Mouse (Mus musculus): ENCODE data around the gene Clip3. TPM values are rescaled to one million over a fixed set of nuclear protein-coding genes. Genes with fewer than 3 reads are reported as not detected.

Gene Clip3
- polyA plus RNA-seq, 1 experiment from 2014 or later, result 35.2 TPM

DNA sequence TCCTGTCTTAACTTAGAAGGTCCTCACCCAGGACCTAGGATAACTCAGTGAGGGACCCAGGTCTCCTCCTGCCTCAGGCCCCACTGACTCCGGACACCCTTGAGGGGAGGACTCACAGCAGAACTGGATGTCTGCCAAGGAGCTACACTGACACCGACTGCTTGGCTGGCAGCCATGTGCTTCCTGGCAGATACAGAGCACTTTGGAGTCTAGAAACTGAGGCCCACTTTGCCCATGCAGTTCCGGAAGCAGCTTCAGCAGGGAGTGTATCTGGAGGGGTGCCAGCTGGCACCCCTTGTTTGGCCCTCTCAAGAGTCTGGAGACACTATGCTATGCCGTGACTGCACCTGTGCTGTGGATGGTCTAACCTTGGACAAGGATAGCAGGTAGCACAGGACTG, 41.9 kb downstream of the Clip3 start:
- H3K4me1 ChIP-seq, result peaks cover 11% of the 10 kb centered on the region
- no peak overlapping the region for H3K4me2 ChIP-seq
- H3K27me3 ChIP-seq, result peaks cover 27% of the 10 kb centered on the region
- no peak overlapping the region for H3K4me3 ChIP-seq
- 0 out of 2 replicates have a peak overlapping the region, but pooled peaks have one; percentile 27 for H3K27ac ChIP-seq
- no peak for ATAC-seq (ENCODE audit: insufficient number of reproducible peaks, low FRiP score, low TSS enrichment, low read depth)
- 22% methylated on average over 4 of the region's 4 CpGs for WGBS
- no peak overlapping the region for H3K9ac ChIP-seq
- H3K36me3 ChIP-seq, result no peaks in the 10 kb centered on the region
- H3K9me3 ChIP-seq, result no peaks in the 10 kb centered on the region

DNA sequence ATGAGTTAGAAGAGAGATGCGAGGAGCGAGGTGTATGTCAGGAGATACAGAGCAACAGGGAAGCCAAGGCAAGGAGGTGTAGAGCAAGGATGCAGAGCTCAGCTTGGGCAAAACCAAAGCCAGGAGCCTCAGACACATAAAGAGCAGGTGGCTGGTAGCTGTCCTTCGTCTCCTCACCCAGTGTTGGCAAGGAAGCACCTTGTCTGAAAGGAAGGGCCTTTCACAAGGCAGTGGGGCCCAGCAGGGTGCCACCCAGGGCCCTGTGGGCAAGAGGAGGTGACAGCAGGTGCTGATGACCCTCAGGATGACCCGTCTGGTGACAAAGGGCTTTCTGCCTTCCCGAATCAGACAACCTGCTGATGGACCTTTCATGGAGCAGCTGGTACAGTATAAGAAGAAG, 43.0 kb downstream of the Clip3 start:
- WGBS, result 60% methylated on average over 5 of the region's 5 CpGs

DNA sequence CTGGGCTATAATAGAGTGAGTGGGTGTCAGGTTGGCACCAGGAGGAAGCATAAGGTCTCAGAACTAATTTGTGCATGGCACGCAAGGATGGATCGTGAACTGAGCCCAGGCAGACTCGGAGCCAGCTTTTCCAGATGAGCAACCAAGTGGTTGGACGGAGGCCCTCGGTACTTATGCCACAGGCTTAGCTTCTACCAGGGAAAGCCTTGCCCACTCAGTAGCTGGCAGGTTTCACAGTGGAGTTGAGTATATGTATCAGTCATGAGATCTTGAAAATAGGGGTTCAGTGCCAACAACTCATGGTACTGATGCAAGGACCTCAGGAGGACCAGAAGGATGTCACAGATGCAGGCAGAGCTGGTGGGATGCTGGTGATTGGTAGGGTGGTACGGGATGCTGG, 44.2 kb downstream of the Clip3 start:
- WGBS, result 77% methylated on average over 6 of the region's 6 CpGs
- no peak overlapping the region for H3K4me3 ChIP-seq
- no peaks in the 10 kb centered on the region for H3K36me3 ChIP-seq
- H3K9ac ChIP-seq, result no peak overlapping the region
- H3K27me3 ChIP-seq, result peaks cover 27% of the 10 kb centered on the region
- no peak overlapping the region for H3K4me2 ChIP-seq
- H3K9me3 ChIP-seq, result no peaks in the 10 kb centered on the region
- H3K4me1 ChIP-seq, result peaks cover 11% of the 10 kb centered on the region
- H3K27ac ChIP-seq, result no peak overlapping the region
- no peak for ATAC-seq (ENCODE audit: insufficient number of reproducible peaks, low FRiP score, low TSS enrichment, low read depth)

More for the DNA sequence above, 43.0 kb downstream of the Clip3 start:
- Histone ChIP-seq H3K4me1 (peaks cover 11% of the 10 kb centered on the region), H3K9ac (no peak overlapping the region), H3K36me3 (no peaks in the 10 kb centered on the region), H3K4me2 (no peak overlapping the region), H3K27me3 (peaks cover 27% of the 10 kb centered on the region), H3K9me3 (no peaks in the 10 kb centered on the region), H3K4me3 (no peak overlapping the region), H3K27ac (no peak overlapping the region)
- ATAC-seq (ENCODE audit: insufficient number of reproducible peaks, low FRiP score, low TSS enrichment, low read depth), result no peak

DNA sequence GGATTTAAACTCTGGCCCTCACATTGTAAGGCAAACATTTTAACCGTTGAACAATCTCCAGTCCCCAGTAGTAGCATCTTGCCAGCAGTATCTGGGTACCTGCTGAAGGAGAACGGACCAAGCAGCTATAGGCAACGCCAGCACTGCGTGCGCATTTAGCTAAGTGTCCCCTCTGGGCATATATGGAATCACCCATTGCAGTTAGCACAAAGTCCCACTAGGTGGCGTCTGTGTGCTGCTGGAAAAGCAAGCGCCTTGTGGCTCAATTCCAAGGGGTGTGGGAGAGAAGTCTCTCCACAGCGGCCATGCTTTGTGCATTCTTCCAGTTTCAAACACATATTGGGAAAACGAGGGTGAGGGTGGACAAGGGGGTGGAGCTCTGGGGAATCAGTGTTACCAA, 44.9 kb downstream of the Clip3 start:
- H3K4me2 ChIP-seq, result no peak overlapping the region
- H3K4me1 ChIP-seq, result peaks cover 11% of the 10 kb centered on the region
- peaks cover 27% of the 10 kb centered on the region for H3K27me3 ChIP-seq
- ATAC-seq (ENCODE audit: insufficient number of reproducible peaks, low FRiP score, low TSS enrichment, low read depth), result no peak
- 2% methylated on average over 9 of the region's 9 CpGs for WGBS
- no peak overlapping the region for H3K4me3 ChIP-seq
- no peak overlapping the region for H3K27ac ChIP-seq
- no peaks in the 10 kb centered on the region for H3K36me3 ChIP-seq
- H3K9ac ChIP-seq, result no peak overlapping the region
- H3K9me3 ChIP-seq, result no peaks in the 10 kb centered on the region

DNA sequence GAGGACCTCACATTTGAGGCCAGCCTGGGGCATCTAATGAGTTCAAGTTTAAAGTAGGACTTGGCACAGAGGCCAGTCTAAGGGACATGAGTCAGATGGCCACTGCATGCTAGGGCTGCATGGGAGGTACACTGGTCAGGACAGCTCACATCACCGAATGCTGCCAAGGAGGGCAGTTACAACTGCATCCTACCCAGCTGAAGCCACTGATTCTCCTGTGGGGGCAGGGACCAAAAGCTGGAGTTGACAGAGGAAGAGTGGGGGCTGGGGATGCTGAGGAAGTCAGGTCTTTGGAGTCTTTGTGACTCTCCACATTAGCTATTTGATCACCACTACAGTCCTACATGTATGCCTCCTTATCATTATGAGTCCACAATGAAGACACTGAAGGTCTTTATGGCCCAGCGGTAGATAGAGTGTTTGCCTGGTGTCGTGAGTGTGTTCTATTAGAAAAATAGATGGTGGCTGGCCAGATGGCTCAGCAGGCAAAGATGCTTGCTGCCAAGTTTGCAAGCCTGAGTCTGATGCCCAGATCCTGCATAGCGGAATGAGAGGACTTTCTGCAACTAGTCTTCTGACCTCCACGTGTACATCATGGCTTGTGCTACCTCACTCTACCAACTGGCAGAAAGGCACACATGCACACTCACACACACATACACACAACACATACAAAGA, 48.0 kb downstream of the Clip3 start:
- WGBS, result 65% methylated on average over 5 of the region's 5 CpGs

DNA sequence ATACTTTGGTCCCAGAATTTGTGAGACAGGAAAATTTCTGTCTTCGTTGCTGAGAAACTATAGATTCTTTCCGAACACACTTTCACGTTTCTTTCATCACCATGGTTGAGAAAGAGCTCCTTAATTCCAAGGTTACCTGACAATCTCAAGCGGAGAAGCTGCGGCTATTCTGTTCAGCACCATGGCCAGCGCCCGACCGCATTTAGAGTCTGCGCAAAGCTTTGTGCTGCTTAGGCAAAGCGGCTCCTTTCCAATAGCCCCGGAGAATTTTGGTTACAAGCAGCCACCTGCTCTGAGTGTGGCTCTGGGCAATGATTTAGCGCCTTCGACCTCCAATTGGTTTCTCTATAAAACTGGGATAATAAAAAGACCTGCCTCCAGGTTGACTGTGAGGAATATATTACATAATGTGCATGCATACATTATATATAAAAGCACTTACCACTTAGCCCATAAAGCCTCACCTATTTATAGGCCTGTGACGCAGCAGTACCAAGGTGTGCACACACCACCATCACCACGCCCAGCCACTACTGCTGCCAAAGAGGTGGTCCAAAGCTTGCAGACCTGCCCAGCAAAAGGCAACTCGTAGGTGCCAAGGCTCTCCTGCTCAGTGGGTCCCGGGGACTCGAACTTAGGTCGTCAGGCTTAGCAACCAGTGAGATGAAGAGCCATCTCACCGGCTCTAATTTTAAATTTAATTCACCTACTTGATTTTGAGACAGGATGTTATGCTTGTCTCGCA, 55.3 kb downstream of the Clip3 start:
- Histone ChIP-seq H3K27me3 (peaks cover 37% of the 10 kb centered on the region), H3K9ac (no peak overlapping the region), H3K36me3 (no peaks in the 10 kb centered on the region), H3K4me3 (no peak overlapping the region), H3K9me3 (no peaks in the 10 kb centered on the region), H3K27ac (no peak overlapping the region), H3K4me2 (no peak overlapping the region), H3K4me1 (peaks cover 7% of the 10 kb centered on the region; the same call in 1 of the 2 replicates)
- 21% methylated on average over 21 of the region's 21 CpGs for whole genome bisulfite sequencing
- ATAC-seq (ENCODE audit: insufficient number of reproducible peaks, low FRiP score, low TSS enrichment, low read depth), result no peak

More for the DNA sequence above, 48.0 kb downstream of the Clip3 start:
- no peak overlapping the region for H3K4me2 ChIP-seq
- no peaks in the 10 kb centered on the region for H3K36me3 ChIP-seq
- no peak overlapping the region for H3K27ac ChIP-seq
- no peak overlapping the region for H3K9ac ChIP-seq
- H3K27me3 ChIP-seq, result peaks cover 16% of the 10 kb centered on the region
- H3K9me3 ChIP-seq, result no peaks in the 10 kb centered on the region
- H3K4me3 ChIP-seq, result no peak overlapping the region
- ATAC-seq (ENCODE audit: insufficient number of reproducible peaks, low FRiP score, low TSS enrichment, low read depth), result no peak
- peaks cover 9% of the 10 kb centered on the region for H3K4me1 ChIP-seq

DNA sequence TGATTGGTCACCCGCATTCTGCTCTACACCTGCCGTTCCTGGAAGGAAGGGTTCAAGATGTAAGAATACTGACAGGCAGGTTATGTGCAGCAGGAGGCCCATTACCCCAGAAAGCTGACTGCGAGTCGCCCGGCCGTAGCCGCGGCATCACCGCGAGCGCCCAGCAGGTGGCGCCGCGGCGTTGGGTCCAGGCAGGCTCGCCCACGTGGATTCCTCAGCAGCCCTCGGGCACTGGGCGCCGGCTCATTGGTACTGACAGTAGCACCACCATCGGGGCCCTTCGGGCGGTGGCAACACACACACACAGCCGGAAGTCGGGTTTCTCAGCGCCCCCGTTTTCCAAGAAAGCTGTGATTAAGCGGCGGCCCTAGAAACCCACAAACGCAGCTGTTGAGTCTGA, 56.3 kb downstream of the Clip3 start:
- Histone ChIP-seq H3K4me2 (no peak overlapping the region), H3K9ac (no peak overlapping the region), H3K4me3 (no peak overlapping the region), H3K9me3 (no peaks in the 10 kb centered on the region), H3K36me3 (no peaks in the 10 kb centered on the region), H3K27ac (no peak overlapping the region), H3K27me3 (peaks cover 37% of the 10 kb centered on the region), H3K4me1 (peaks cover 7% of the 10 kb centered on the region; the same call in 1 of the 2 replicates)
- ATAC-seq (ENCODE audit: insufficient number of reproducible peaks, low FRiP score, low TSS enrichment, low read depth), result no peak
- WGBS, result 2% methylated on average over 30 of the region's 30 CpGs

DNA sequence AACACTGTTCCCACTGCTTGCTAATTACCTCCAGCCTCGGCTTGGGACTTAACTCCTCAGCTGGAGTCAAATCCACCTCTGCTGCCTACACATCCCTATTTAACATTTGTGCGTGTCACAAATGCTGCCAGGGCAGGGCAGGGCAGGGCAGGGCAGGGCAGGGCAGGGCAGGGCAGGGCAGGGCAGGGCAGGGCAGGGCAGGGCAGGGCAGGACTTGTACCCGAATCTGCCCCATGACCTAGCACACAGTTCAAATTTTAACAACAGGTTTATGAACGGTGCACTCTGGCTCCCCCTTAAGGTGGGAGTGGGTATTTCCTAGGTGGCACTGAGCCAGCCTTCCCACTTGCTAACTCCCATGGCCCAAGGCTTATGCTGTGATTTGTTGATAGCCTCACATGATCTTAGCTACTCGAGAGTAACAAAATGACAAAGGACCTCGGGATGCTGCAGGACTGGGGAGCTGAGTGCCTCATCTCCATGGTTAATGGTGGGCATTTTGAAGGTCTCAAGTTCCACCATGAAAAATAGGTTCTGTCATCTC, 61.8 kb downstream of the Clip3 start:
- H3K4me3 ChIP-seq, result no peak overlapping the region
- H3K9me3 ChIP-seq, result no peaks in the 10 kb centered on the region
- H3K27ac ChIP-seq, result no peak overlapping the region
- peaks cover 21% of the 10 kb centered on the region for H3K27me3 ChIP-seq
- no peak overlapping the region for H3K9ac ChIP-seq
- H3K4me1 ChIP-seq, result no peaks in the 10 kb centered on the region
- no peak overlapping the region for H3K4me2 ChIP-seq
- no peak for ATAC-seq (ENCODE audit: insufficient number of reproducible peaks, low FRiP score, low TSS enrichment, low read depth)
- WGBS, result 14% methylated on average over 6 of the region's 6 CpGs
- H3K36me3 ChIP-seq, result 0 out of 2 replicates have a peak, but pooled peaks cover 11% of the 10 kb centered on the region

DNA sequence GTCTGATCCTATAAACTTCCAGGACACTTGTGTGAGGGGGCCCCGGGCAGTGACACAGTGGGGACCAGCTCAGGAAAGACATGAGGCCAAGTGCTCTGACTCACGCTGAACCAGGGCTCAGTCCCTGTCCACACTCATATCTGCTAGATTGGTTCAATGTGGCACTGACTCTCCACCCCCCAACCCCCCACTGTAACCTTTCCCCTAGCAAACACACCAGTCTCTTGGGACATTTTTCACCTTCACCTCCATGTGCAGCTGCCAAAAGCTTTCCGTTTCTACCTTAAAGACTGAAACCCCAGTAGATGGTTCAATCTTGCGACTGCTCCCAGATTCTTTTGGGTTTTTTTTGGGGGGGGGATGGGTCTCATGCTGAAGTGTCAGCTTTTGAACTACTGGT, 62.5 kb downstream of the Clip3 start:
- 62% methylated on average over 4 of the region's 4 CpGs for whole genome bisulfite sequencing
- no peak for ATAC-seq (ENCODE audit: insufficient number of reproducible peaks, low FRiP score, low TSS enrichment, low read depth)

More for the DNA sequence above, 62.5 kb downstream of the Clip3 start:
- Histone ChIP-seq H3K4me1 (peaks cover 1% of the 10 kb centered on the region; the same call in 1 of the 2 replicates), H3K9ac (no peak overlapping the region), H3K9me3 (no peaks in the 10 kb centered on the region), H3K36me3 (0 out of 2 replicates have a peak, but pooled peaks cover 11% of the 10 kb centered on the region), H3K27me3 (peaks cover 16% of the 10 kb centered on the region), H3K4me3 (no peak overlapping the region), H3K4me2 (no peak overlapping the region), H3K27ac (no peak overlapping the region)

Other genes starting within 250 kb of the Clip3 start
- 5.7 and 6.1 TPM in 2 replicates for gene Zfp14, start 240.3 kb upstream of the Clip3 start, polyA plus RNA-seq (2015; fragmentation: Nextera tagmentation; extraction: Ambion mirVana)
- gene Zfp82, start 218.8 kb upstream of the Clip3 start, polyA plus RNA-seq (2015; fragmentation: Nextera tagmentation; extraction: Ambion mirVana), result 8.2 and 8.3 TPM in 2 replicates
- 1.1 and 2.3 TPM in 2 replicates for gene Gm26920, start 201.3 kb upstream of the Clip3 start, polyA plus RNA-seq (2015; fragmentation: Nextera tagmentation; extraction: Ambion mirVana)
- 9.5 and 12.7 TPM in 2 replicates for gene Zfp566, start 201.2 kb upstream of the Clip3 start, polyA plus RNA-seq (2015; fragmentation: Nextera tagmentation; extraction: Ambion mirVana)
- gene Zfp260, start 197.0 kb upstream of the Clip3 start, polyA plus RNA-seq (2015; fragmentation: Nextera tagmentation; extraction: Ambion mirVana), result 132 and 137 TPM in 2 replicates
- gene Zfp382, start 169.8 kb upstream of the Clip3 start, polyA plus RNA-seq (2015; fragmentation: Nextera tagmentation; extraction: Ambion mirVana), result 13.2 and 13.8 TPM in 2 replicates
- gene Zfp146, start 122.0 kb upstream of the Clip3 start, polyA plus RNA-seq (2015; fragmentation: Nextera tagmentation; extraction: Ambion mirVana), result 17.4 and 18.7 TPM in 2 replicates
- gene Cox7a1, start 107.6 kb upstream of the Clip3 start, polyA plus RNA-seq (2015; fragmentation: Nextera tagmentation; extraction: Ambion mirVana), result 3.4 and 10.1 TPM in 2 replicates
- gene Capns1, start 92.9 kb upstream of the Clip3 start, polyA plus RNA-seq (2015; fragmentation: Nextera tagmentation; extraction: Ambion mirVana), result 102 and 117 TPM in 2 replicates
- gene Polr2i, start 59.8 kb upstream of the Clip3 start, polyA plus RNA-seq (2015; fragmentation: Nextera tagmentation; extraction: Ambion mirVana), result 140 and 149 TPM in 2 replicates
- gene Tbcb, start 59.5 kb upstream of the Clip3 start, polyA plus RNA-seq (2015; fragmentation: Nextera tagmentation; extraction: Ambion mirVana), result 175 and 188 TPM in 2 replicates
- gene Ovol3, start 56.0 kb upstream of the Clip3 start, polyA plus RNA-seq (2015; fragmentation: Nextera tagmentation; extraction: Ambion mirVana), result 0.22 and 0.42 TPM in 2 replicates
- 0.26 and 0.78 TPM in 2 replicates for gene Thap8, start 11.6 kb upstream of the Clip3 start, polyA plus RNA-seq (2015; fragmentation: Nextera tagmentation; extraction: Ambion mirVana)
- gene Wdr62, start 11.3 kb upstream of the Clip3 start, polyA plus RNA-seq (2015; fragmentation: Nextera tagmentation; extraction: Ambion mirVana), result 6.0 and 6.2 TPM in 2 replicates
- gene Alkbh6, start 17.0 kb downstream of the Clip3 start, polyA plus RNA-seq (2015; fragmentation: Nextera tagmentation; extraction: Ambion mirVana), result 80.8 and 82.0 TPM in 2 replicates
- gene Syne4, start 23.1 kb downstream of the Clip3 start, polyA plus RNA-seq (2015; fragmentation: Nextera tagmentation; extraction: Ambion mirVana), result 37.1 and 42.8 TPM in 2 replicates
- gene E130208F15Rik, start 30.0 kb downstream of the Clip3 start, polyA plus RNA-seq (2015; fragmentation: Nextera tagmentation; extraction: Ambion mirVana), result 3.4 TPM in 1 of 2 replicates, not detected in the other
- 13.7 and 18.8 TPM in 2 replicates for gene Sdhaf1, start 32.2 kb downstream of the Clip3 start, polyA plus RNA-seq (2015; fragmentation: Nextera tagmentation; extraction: Ambion mirVana)
- gene Lrfn3, start 71.0 kb downstream of the Clip3 start, polyA plus RNA-seq (2015; fragmentation: Nextera tagmentation; extraction: Ambion mirVana), result 4.1 and 5.1 TPM in 2 replicates
- 78.9 and 87.7 TPM in 2 replicates for gene Tyrobp, start 122.0 kb downstream of the Clip3 start, polyA plus RNA-seq (2015; fragmentation: Nextera tagmentation; extraction: Ambion mirVana)
- gene Hcst, start 128.1 kb downstream of the Clip3 start, polyA plus RNA-seq (2015; fragmentation: Nextera tagmentation; extraction: Ambion mirVana), result 2.7 and 3.3 TPM in 2 replicates
- gene Nfkbid, start 130.0 kb downstream of the Clip3 start, polyA plus RNA-seq (2015; fragmentation: Nextera tagmentation; extraction: Ambion mirVana), result 1.4 and 2.1 TPM in 2 replicates
- 28.6 and 32.7 TPM in 2 replicates for gene Aplp1, start 153.8 kb downstream of the Clip3 start, polyA plus RNA-seq (2015; fragmentation: Nextera tagmentation; extraction: Ambion mirVana)
- 0.04 and 0.38 TPM in 2 replicates for gene Kirrel2, start 166.0 kb downstream of the Clip3 start, polyA plus RNA-seq (2015; fragmentation: Nextera tagmentation; extraction: Ambion mirVana)
- gene Nphs1, start 166.6 kb downstream of the Clip3 start, polyA plus RNA-seq (2015; fragmentation: Nextera tagmentation; extraction: Ambion mirVana), result 0.07 TPM in 1 of 2 replicates, not detected in the other
- gene Prodh2, start 201.9 kb downstream of the Clip3 start, polyA plus RNA-seq (2015; fragmentation: Nextera tagmentation; extraction: Ambion mirVana), result 0.18 TPM in 1 of 2 replicates, not detected in the other
- gene Arhgap33, start 243.3 kb downstream of the Clip3 start, polyA plus RNA-seq (2015; fragmentation: Nextera tagmentation; extraction: Ambion mirVana), result 7.8 and 8.0 TPM in 2 replicates